Mouse (Mus musculus) left cerebral cortex, adult 2 months (tissue): ENCODE data around the gene Cyp17a1. TPM values are rescaled to one million over a fixed set of nuclear protein-coding genes. Genes with fewer than 3 reads are reported as not detected.

Experiments
- DNase-seq, 2 experiments: peaks; one replicate each; pipeline ENCODE4 v3.0.0; 2021 to 2022; ENCODE audit warnings: low spot score in 2 of 2, mixed read lengths in 1 of 2; ENCODE audit errors: extremely low spot score in 1 of 2
- H3K27ac ChIP-seq: fragments of 200-600 bp; 2 replicates; pipeline ENCODE4 v1.8.1; 2022
- H3K4me3 ChIP-seq: fragments of 200-600 bp; 2 replicates; pipeline ENCODE4 v1.8.1; 2022
- CTCF ChIP-seq: fragments of 200-600 bp; IDR thresholded peaks from 2 replicates; pipeline ENCODE4 v1.8.1; 2022; ENCODE audit warnings: antibody characterized with exemption, mild to moderate bottlenecking, moderate library complexity
- intact Hi-C: fragments of 180-260 bp; cut with DNase I; formaldehyde crosslinking; loops from one replicate; pipeline ENCODE4 v1.15.1; 2025
- total RNA-seq, 2 experiments: library from RNA; stranded (reverse); gene quantifications; 2 replicates each; pipeline ENCODE4 v1.2.3; 2021

Cyp17a1 gene
- total RNA-seq, 2 experiments from 2014 or later: not detected

DNA sequence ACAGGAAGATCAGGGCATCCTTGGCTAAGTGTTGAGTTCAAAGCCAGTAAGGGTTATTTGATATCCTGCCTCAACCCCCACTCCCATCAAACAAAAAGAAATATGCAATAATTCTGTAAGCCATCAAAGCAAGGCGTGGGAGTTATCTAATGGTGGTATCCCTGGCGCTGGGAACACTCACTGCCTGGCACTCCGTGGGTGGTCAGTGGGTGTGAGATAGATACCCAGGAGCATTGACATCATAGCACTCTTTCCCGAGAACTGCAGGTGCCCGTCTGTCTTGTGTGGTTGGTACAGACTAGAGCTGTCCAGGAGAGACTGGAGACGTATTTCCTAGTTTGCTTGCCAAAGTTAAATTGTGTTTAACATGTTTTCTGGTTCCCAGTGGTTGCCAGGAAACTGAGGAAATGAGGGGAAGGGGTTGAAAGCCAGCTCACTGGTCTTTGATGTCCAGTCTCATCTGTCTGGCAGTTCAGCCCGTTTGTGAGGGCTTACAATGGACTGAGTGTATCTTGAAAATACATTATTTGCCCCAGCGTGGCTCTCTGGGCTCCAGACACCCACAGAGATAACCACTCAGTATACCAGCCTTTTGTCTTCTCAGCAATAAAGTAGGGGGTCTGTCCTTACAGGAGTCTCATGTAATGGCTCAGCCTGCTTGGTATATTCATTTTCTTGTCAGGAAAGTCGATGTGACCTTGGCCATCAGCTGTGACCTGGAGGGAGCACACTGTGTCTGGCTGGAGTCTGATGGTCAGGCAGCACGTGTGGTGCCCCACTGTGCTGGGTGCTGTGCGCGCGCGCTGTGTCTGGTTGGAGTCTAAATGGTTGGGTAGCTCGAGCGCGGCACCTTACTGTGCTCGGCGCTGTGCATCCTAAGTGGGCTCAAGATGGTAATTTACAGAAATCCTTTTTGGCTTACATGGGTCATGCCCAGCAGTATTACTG lies 51.5 kb downstream of the Cyp17a1 start:
- intact Hi-C loops: loop anchor here (2.0 kb wide), 1 partner anchor 17 kb away; no protein-coding TSS in a partner anchor
- peak overlapping the region; percentile 48; the same call in 1 of the 2 replicates for H3K27ac ChIP-seq
- no peak for TF ChIP-seq CTCF

DNA sequence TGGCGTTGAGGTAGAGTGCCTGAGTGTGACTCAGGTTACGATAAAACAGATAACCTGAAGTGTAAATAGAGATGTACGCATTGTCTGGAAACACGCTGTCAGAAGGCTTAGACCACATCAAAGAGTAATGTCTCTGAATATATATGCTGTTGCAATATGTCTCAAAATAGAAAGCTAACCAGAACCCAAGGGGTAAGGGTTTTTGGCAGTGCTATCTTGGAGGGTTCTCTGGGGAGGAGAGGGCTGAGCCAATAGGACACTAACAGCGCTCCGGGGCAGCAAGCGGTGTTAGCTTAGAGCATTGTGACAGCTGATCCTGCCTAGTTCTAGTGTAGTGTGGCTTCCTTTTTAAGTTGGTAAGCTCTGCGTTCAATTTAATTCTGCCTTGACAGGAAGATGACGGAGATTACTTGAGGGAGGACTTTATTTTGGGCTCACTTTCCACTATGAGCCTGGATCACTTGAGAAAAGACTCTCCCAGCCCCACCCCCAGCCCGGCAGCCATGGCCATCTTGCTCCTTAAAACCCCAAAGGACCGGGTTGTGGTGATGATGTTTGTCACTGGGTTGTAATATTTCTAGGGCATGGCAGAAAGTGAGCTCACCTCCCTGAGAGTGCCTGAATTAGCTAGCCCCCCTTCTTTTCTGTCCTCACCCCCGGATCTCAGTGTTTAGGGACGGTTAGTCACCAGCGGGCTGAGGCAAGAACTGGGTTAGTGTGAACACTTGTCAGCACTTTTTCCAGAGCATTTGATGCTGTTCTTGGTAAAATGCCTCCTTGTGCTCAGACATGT lies 52.8 kb downstream of the Cyp17a1 start:
- Histone ChIP-seq H3K4me3 (no peak overlapping the region), H3K27ac (peak overlapping the region; percentile 48; the same call in 1 of the 2 replicates)
- peak; percentile 33 to 53 for DNase-seq
- intact Hi-C loops: no loop called here
- no peak for TF ChIP-seq CTCF

More for the DNA sequence above, 51.5 kb downstream of the Cyp17a1 start:
- no peak for DNase-seq
- H3K4me3 ChIP-seq: no peak overlapping the region

DNA sequence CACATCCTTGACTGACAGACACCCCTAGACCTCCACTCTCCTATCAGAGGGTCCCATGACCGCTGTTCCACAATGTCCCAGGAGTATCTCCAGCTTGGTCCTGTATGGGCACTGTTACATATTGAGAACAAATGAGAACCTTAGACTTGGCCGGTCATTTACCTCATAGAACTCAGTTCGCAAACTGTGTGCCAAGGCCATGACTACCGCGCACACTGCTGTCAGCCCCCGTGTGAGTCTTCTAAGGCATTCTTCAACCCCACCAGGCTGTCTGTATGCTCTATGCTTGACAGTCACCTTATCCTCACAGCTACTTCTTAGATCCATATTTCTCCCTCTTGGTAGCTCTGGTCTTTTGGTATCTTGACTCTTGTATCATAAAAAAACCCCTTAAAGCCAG lies 53.5 kb downstream of the Cyp17a1 start:
- intact Hi-C loops: no loop called here
- DNase-seq: no peak
- no peak for TF ChIP-seq CTCF
- Histone ChIP-seq H3K4me3 (no peak overlapping the region), H3K27ac (peak overlapping the region; percentile 48; the same call in 1 of the 2 replicates)

DNA sequence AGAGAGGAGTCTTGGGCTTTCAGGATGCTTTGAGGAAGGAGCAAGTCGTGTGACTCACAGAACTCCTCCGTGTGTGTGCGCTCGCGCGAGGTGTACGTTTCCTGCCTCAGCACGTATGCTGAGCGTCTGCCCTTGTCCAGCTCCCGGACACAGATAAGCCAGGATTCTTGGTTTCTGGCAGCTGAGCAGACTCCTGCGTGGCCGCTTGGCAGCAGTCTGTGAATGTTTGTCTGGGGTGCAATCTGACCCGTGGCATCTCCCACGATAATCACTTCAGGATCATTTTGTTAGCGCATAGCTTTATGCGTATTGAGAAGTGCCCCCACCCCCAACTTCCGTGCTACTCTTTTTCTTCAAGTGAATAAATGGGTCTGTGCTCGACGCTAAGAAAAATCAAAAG lies 54.0 kb downstream of the Cyp17a1 start:
- Histone ChIP-seq H3K4me3 (no peak overlapping the region), H3K27ac (no peak overlapping the region)
- TF ChIP-seq CTCF: no peak
- intact Hi-C loops: no loop called here
- DNase-seq: no peak

DNA sequence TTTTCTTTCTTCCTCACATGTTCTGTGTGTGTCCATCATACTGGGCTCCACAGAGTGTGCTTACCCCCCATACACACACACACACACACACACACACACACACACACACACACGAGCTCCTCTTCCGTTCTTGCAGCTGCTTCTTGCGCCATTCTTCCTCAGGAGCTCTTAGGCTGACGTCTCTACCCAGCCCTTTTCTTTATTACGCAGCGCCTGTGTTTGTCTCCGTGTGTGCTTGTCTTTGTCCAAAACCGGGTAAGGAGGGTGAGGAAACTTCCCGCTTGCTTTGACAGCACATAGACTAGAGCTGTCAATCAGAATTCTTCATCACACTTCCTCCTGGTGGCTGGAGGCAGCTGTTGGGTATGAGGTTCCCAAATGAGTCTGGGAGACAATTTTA lies 54.6 kb downstream of the Cyp17a1 start:
- TF ChIP-seq CTCF: no peak
- intact Hi-C loops: no loop called here
- Histone ChIP-seq H3K27ac (no peak overlapping the region), H3K4me3 (no peak overlapping the region)
- DNase-seq: no peak

DNA sequence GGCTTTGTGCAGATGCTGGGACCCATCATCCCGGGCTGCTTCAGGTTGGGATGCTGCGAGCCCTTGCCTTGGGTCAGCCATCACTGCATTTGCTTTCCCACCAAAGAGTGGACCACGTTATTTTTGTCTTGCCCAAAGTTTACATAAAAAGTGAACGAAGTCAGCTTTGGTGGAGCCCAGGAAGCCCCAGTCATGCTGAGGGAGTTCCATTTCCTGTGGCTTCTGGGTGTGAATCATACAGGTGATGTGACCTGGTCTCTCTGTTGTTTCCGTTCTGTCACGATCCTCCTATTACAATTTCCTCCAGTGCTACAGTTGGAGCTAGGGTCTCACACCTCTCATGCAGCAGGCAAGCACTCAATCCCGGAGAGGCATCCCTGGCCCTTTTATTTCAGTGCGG lies 55.6 kb downstream of the Cyp17a1 start:
- TF ChIP-seq CTCF: no peak
- intact Hi-C loops: no loop called here

More for the DNA sequence above, 55.6 kb downstream of the Cyp17a1 start:
- Histone ChIP-seq H3K4me3 (no peak overlapping the region), H3K27ac (no peak overlapping the region)
- no peak for DNase-seq

Other genes with a start within 250 kb of the Cyp17a1 start
- gene Trim8, start 171.5 kb downstream of the Cyp17a1 start, total RNA-seq: 100 to 1,000 TPM; 114 to 121 TPM
- gene Arl3, start 100.0 kb downstream of the Cyp17a1 start, total RNA-seq: 100 to 1,000 TPM; 120 to 129 TPM
- gene Sfxn2, start 99.8 kb downstream of the Cyp17a1 start, total RNA-seq: 1 to 10 TPM; 4.6 to 7.4 TPM
- gene Wbp1l, start 74.1 kb downstream of the Cyp17a1 start, total RNA-seq: 10 to 100 TPM; 36.8 to 42.6 TPM
- gene Borcs7, start 16.7 kb upstream of the Cyp17a1 start, total RNA-seq: 10 to 100 TPM; 22.0 to 22.3 TPM
- 10 to 100 TPM; 26.5 to 27.4 TPM for gene As3mt, start 34.3 kb upstream of the Cyp17a1 start, total RNA-seq
- gene Cnnm2, start 88.4 kb upstream of the Cyp17a1 start, total RNA-seq: 10 to 100 TPM; 35.7 to 37.3 TPM